Mouse (Mus musculus): ENCODE measurements around the gene Fry. TPM values are rescaled to one million over a fixed set of nuclear protein-coding genes. Genes with fewer than 3 reads are reported as not detected.

Gene Fry
- polyA plus RNA-seq (2015; fragmentation: Nextera tagmentation; extraction: Ambion mirVana): 41.7 and 51.4 TPM in 2 replicates

GRCm38 (mm10) chr5:150118455-150119241, at the start of gene Fry:
TSS of gene Fry (plus strand) at chr5:150118645.
- Histone ChIP-seq H3K4me1 (peaks cover 34% of the 10 kb centered on the region), H3K9me3 (replicated peaks) (no peaks in the 10 kb centered on the region), H3K9ac (replicated peaks) (peak within 1 kb of the TSS; percentile 62), H3K4me3 (replicated peaks) (peak within 1 kb of the TSS; percentile 69), H3K27me3 (replicated peaks) (no peaks in the 10 kb centered on the region), H3K27ac (replicated peaks) (peak within 1 kb of the TSS; percentile 75), H3K36me3 (no peaks in the 10 kb centered on the region), H3K4me2 (peak within 1 kb of the TSS; percentile 90)
- ATAC-seq (ENCODE audit: low FRiP score): peak; percentile 97
- WGBS: under 1% methylated on average over 49 of the region's 68 CpGs

DNA sequence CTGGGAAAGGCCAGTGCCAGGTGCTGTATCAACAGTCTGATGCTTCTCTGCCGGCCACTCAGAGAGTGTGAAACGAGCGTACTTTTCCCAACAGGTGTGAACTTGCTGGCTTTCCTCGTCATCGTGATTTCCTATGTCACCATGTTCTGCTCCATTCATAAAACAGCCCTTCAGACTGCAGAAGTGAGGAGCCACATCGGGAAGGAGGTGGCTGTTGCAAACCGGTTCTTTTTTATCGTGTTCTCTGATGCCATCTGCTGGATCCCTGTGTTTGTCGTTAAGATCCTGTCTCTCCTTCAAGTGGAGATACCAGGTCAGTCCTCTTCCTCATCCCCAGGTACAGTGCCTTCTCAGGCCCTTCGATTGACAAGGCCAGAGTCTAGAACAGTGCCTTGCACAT, 48.4 kb upstream of the Fry start:
- Histone ChIP-seq H3K4me1 (peaks cover 3% of the 10 kb centered on the region), H3K27ac (replicated peaks) (no peak overlapping the region), H3K4me2 (peak overlapping the region; percentile 49), H3K27me3 (replicated peaks) (no peaks in the 10 kb centered on the region), H3K9ac (replicated peaks) (0 out of 2 replicates have a peak overlapping the region, but pooled peaks have one; percentile 20), H3K36me3 (no peaks in the 10 kb centered on the region), H3K4me3 (replicated peaks) (no peak overlapping the region), H3K9me3 (replicated peaks) (no peaks in the 10 kb centered on the region)
- ATAC-seq (ENCODE audit: low FRiP score): no peak; the same call in 1 of the 2 replicates
- WGBS: 24% methylated on average over 10 of the region's 10 CpGs

- no peaks in the 10 kb centered on the region for H3K36me3 ChIP-seq
- H3K9me3 ChIP-seq (replicated peaks): no peaks in the 10 kb centered on the region
- H3K4me1 ChIP-seq: peaks cover 3% of the 10 kb centered on the region
- no peak overlapping the region for H3K4me3 ChIP-seq (replicated peaks)
- ATAC-seq (ENCODE audit: low FRiP score): no peak
- H3K27ac ChIP-seq (replicated peaks): no peak overlapping the region
- H3K4me2 ChIP-seq: no peak overlapping the region
- H3K27me3 ChIP-seq (replicated peaks): no peaks in the 10 kb centered on the region
- no peak overlapping the region for H3K9ac ChIP-seq (replicated peaks)
Observed at GRCm38 (mm10) chr5:150071738-150072137, 46.7 kb upstream of the Fry start.

DNA sequence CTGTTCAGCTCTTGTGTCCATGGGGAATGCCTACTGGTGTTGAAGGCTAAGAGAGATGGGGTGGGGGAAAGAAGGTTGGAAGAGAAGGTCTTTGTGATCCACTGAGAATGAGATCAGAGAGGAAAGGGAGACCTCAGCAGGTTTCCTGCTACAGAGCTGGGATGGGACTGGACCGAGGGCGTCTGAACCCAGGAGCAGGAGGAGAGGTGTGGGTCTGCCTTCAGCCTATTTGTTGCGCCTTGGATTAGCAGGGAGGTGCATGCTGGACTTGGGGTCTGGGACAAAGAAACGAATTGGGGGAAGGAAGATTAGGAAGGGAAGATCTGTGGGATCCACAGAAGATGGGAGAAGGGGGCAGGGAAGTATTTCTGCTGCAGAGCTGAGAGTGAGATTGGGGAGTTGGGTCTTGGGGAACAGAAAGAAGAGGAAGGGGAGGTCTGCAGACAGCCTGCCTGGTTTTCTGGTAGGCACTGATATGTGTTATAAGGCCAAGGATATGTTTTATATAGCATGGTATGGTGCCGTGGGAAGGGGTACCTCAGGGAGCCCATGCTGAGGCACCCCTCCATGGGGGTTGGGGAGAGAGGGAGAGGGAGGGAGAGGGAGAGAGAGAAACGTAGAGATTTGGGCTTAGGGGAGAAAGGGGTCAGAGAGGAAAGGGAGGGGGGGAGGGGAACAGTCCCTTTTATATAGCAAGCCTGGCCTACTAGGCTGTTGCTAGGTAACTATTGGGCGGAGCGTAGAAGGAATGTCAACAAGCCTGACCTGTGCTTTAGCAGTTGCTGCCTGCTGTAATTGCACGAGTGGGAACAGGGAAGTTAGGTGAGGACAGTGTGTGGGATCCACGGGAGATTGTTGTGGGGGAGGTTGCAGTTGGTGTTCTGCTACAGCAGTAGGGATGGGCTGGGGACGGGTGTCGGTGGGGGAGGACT, 38.3 kb upstream of the Fry start:
- ATAC-seq (ENCODE audit: low FRiP score): peak; percentile 65; the same call in 1 of the 2 replicates
- no peak overlapping the region for H3K4me3 ChIP-seq (replicated peaks)
- H3K36me3 ChIP-seq: no peaks in the 10 kb centered on the region
- no peak overlapping the region for H3K27ac ChIP-seq (replicated peaks)
- H3K27me3 ChIP-seq (replicated peaks): no peaks in the 10 kb centered on the region
- no peak overlapping the region for H3K9ac ChIP-seq (replicated peaks)
- no peaks in the 10 kb centered on the region for H3K9me3 ChIP-seq (replicated peaks)
- H3K4me1 ChIP-seq: no peaks in the 10 kb centered on the region; the same call in 1 of the 2 replicates
- 25% methylated on average over 12 of the region's 12 CpGs for WGBS
- H3K4me2 ChIP-seq: peak overlapping the region; percentile 19; the same call in 1 of the 2 replicates

DNA sequence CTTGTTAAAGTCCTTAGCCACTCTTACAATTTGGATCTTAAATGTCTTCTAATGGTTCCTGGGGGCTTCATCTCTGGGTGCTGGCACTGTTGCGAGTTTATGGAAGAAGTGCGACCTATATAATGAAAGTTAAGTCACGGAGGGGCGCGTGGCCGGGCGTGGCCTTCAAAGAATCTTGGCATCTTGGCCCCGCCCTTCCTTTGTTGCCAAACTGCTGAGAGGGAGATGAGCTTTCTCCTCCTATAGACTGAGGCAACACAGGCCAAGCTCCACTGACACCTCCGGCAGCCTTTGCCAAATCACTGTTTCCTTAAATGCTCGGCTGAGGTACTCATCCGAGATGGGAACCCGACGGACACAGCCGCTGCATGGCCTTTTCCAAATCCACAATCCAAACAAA, 35.7 kb upstream of the Fry start:
- no peak overlapping the region for H3K27ac ChIP-seq (replicated peaks)
- WGBS: 90% methylated on average over 14 of the region's 14 CpGs
- no peak overlapping the region for H3K4me2 ChIP-seq
- no peaks in the 10 kb centered on the region for H3K27me3 ChIP-seq (replicated peaks)
- H3K4me3 ChIP-seq (replicated peaks): no peak overlapping the region
- no peak for ATAC-seq (ENCODE audit: low FRiP score)
- no peaks in the 10 kb centered on the region for H3K36me3 ChIP-seq
- no peaks in the 10 kb centered on the region for H3K9me3 ChIP-seq (replicated peaks)
- no peak overlapping the region for H3K9ac ChIP-seq (replicated peaks)
- H3K4me1 ChIP-seq: no peaks in the 10 kb centered on the region; the same call in 1 of the 2 replicates

GRCm38 (mm10) chr5:150083190-150083589, 35.3 kb upstream of the Fry start:
- no peaks in the 10 kb centered on the region for H3K36me3 ChIP-seq
- 67% methylated on average over 5 of the region's 5 CpGs for WGBS
- no peak for ATAC-seq (ENCODE audit: low FRiP score)
- no peaks in the 10 kb centered on the region for H3K27me3 ChIP-seq (replicated peaks)
- H3K9me3 ChIP-seq (replicated peaks): no peaks in the 10 kb centered on the region
- H3K4me3 ChIP-seq (replicated peaks): no peak overlapping the region
- no peak overlapping the region for H3K9ac ChIP-seq (replicated peaks)
- no peak overlapping the region for H3K4me2 ChIP-seq
- H3K4me1 ChIP-seq: no peaks in the 10 kb centered on the region; the same call in 1 of the 2 replicates
- no peak overlapping the region for H3K27ac ChIP-seq (replicated peaks)

DNA sequence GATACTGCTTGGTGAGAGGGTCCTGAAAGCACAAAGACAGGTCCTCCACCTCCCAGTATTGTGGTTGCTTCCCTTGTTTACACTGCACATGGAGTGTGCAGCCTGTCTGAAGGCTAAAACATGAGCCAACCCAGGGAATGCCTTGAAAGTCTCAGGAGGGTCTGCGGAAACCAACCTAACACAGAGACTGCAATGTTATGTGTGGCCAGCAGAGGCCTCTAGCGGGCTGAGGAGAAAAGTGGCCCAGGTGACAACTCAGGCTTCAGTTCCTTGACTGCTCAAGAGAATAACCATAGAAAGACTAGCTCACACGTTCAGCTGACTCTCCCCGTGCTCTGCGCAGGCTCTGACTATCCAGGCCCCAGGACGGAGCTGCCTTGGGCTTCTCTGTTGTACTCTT, 20.8 kb upstream of the Fry start:
- H3K9ac ChIP-seq (replicated peaks): no peak overlapping the region
- H3K4me1 ChIP-seq: 0 out of 2 replicates have a peak, but pooled peaks cover 5% of the 10 kb centered on the region
- ATAC-seq (ENCODE audit: low FRiP score): peak; percentile 63
- no peaks in the 10 kb centered on the region for H3K36me3 ChIP-seq
- 10% methylated on average over 6 of the region's 6 CpGs for WGBS
- no peak overlapping the region for H3K27ac ChIP-seq (replicated peaks)
- no peaks in the 10 kb centered on the region; the same call in 1 of the 2 replicates for H3K27me3 ChIP-seq (replicated peaks)
- no peak overlapping the region for H3K4me3 ChIP-seq (replicated peaks)
- no peaks in the 10 kb centered on the region for H3K9me3 ChIP-seq (replicated peaks)
- H3K4me2 ChIP-seq: peak overlapping the region; percentile 25; the same call in 1 of the 2 replicates

DNA sequence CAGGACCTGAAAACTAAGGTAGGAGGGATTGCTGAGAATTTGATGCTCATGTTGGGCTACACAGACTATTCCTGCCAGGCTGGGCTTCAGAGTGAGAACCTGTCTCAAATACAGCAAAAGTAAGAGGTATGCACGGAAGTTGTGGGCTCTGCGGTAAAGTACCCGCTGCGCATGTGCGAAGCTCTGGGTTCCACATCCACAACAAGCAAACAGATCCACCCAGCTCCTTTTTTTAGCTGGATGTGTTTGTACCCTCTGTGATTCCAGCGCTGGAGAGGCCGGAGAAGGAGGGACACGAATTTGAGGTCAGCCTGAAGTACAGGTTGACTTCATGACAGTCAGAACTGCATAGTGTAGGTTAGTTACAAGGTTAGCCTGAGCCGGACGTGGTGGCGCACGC, 19.7 kb upstream of the Fry start:
- WGBS: 93% methylated on average over 12 of the region's 12 CpGs
- no peak overlapping the region for H3K27ac ChIP-seq (replicated peaks)
- no peak overlapping the region for H3K4me2 ChIP-seq
- 0 out of 2 replicates have a peak, but pooled peaks cover 5% of the 10 kb centered on the region for H3K4me1 ChIP-seq
- H3K4me3 ChIP-seq (replicated peaks): no peak overlapping the region
- no peaks in the 10 kb centered on the region for H3K9me3 ChIP-seq (replicated peaks)
- H3K27me3 ChIP-seq (replicated peaks): no peaks in the 10 kb centered on the region; the same call in 1 of the 2 replicates
- no peaks in the 10 kb centered on the region for H3K36me3 ChIP-seq
- no peak for ATAC-seq (ENCODE audit: low FRiP score)
- H3K9ac ChIP-seq (replicated peaks): no peak overlapping the region

DNA sequence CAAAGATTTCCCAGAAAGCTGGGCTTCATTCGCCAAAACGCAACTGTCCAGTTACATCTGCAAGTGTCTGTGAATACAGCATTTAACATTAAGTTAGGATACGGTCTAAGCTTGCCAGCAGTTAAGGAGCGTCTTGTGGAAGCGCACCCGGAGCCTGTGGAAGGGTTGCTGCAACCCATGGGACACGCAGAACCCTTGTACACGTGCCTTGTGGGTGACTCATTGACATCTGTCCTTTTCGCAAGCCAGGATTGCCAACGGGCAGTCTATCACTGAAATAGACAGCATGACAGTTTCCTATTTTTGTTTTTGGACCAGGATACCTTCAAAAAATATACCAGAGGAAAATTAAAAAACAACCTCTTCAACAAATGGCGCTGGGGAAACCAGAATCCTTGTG, 16.7 kb upstream of the Fry start:
- Histone ChIP-seq H3K36me3 (no peaks in the 10 kb centered on the region), H3K4me1 (0 out of 2 replicates have a peak, but pooled peaks cover 5% of the 10 kb centered on the region), H3K4me2 (no peak overlapping the region), H3K9ac (replicated peaks) (no peak overlapping the region), H3K27me3 (replicated peaks) (no peaks in the 10 kb centered on the region), H3K9me3 (replicated peaks) (no peaks in the 10 kb centered on the region), H3K27ac (replicated peaks) (no peak overlapping the region), H3K4me3 (replicated peaks) (no peak overlapping the region)
- ATAC-seq (ENCODE audit: low FRiP score): no peak
- 92% methylated on average over 11 of the region's 11 CpGs for WGBS

DNA sequence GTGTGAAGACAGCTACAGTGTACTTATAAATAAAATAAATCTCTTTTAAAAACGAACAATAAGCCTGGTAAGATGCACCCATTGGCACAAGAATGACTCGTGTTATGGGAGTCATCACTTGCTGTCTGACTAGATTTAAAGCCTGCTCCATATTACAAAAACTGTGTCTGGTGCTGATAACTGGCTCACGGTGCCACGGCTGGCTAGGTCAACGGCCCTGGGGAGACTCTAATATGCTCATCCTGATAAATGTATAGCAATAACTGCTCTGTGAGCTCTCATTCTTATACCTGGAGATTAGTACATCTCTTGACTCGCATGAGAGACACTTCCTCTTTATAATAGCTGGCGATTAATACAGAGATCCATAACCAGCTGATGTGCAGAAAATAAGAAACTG, 12.1 kb upstream of the Fry start:
- Histone ChIP-seq H3K4me1 (no peaks in the 10 kb centered on the region), H3K36me3 (no peaks in the 10 kb centered on the region), H3K27me3 (replicated peaks) (no peaks in the 10 kb centered on the region), H3K27ac (replicated peaks) (no peak overlapping the region), H3K9ac (replicated peaks) (no peak overlapping the region), H3K4me3 (replicated peaks) (no peak overlapping the region), H3K9me3 (replicated peaks) (no peaks in the 10 kb centered on the region), H3K4me2 (no peak overlapping the region)
- WGBS: 73% methylated on average over 7 of the region's 7 CpGs
- ATAC-seq (ENCODE audit: low FRiP score): no peak

DNA sequence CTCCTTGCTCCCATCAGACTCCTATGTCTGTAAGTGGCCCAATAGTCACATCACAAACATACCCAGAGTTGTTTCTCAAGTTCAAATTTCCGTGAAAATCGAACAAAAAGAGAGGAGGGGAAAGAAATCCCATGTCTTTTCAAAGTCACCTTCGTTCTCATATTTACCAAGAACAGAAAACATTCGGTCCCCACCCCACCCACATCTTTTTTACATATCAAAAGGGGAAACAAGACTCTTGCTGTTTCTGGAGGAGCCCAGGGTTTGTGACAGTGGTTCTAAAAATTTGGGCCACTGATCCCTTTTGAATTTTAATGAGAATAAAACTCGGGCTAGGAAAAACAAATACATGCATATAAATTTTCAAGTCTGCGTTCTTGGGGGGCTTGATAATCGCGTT, 7.2 kb upstream of the Fry start:
- Histone ChIP-seq H3K4me1 (peaks cover 18% of the 10 kb centered on the region), H3K27ac (replicated peaks) (no peak overlapping the region), H3K36me3 (no peaks in the 10 kb centered on the region), H3K9ac (replicated peaks) (no peak overlapping the region), H3K9me3 (replicated peaks) (no peaks in the 10 kb centered on the region), H3K27me3 (replicated peaks) (no peaks in the 10 kb centered on the region), H3K4me3 (replicated peaks) (no peak overlapping the region), H3K4me2 (no peak overlapping the region)
- ATAC-seq (ENCODE audit: low FRiP score): no peak
- WGBS: 40% methylated on average over 8 of the region's 8 CpGs

All from neural tube, embryonic 15.5 days (tissue).